Mouse (Mus musculus): ENCODE measurements around the gene Zeb2. TPM values are rescaled to one million over a fixed set of nuclear protein-coding genes. Genes with fewer than 3 reads are reported as not detected.

The Zeb2 gene
- polyA plus RNA-seq, 1 experiment, result 6.5 TPM

GRCm38 (mm10) chr2:45087208-45087607, 30.0 kb downstream of the Zeb2 start:
- DNase-seq, result no peak
- no peak overlapping the region for H3K4me3 ChIP-seq (ENCODE audit: control insufficient read depth, insufficient read depth, low read length)
- H3K4me1 ChIP-seq (replicated peaks; ENCODE audit: control insufficient read depth, insufficient read depth, low read length), result no peaks in the 10 kb centered on the region
- no peak for TF ChIP-seq CTCF (IDR thresholded peaks at IDR 0.05; ENCODE audit: borderline replicate concordance, control insufficient read depth, extremely low read depth, insufficient read depth, low read length, poor library complexity)
- no peak for TF ChIP-seq POLR2A (IDR thresholded peaks at IDR 0.05; ENCODE audit: control insufficient read depth, extremely low read depth, insufficient read depth, low read length, poor library complexity)
- H3K36me3 ChIP-seq (ENCODE audit: control insufficient read depth, insufficient read depth, low read length), result no peaks in the 10 kb centered on the region
- WGBS, result 83% methylated on average over 4 of the region's 4 CpGs
- no peaks in the 10 kb centered on the region for H3K27me3 ChIP-seq (ENCODE audit: control insufficient read depth, insufficient read depth, low read length)
- H3K27ac ChIP-seq (ENCODE audit: control insufficient read depth, insufficient read depth, low read length), result no peak overlapping the region

- DNase-seq, result no peak
- TF ChIP-seq POLR2A (IDR thresholded peaks at IDR 0.05; ENCODE audit: control insufficient read depth, extremely low read depth, insufficient read depth, low read length, poor library complexity), result no peak
- no peak for TF ChIP-seq CTCF (IDR thresholded peaks at IDR 0.05; ENCODE audit: borderline replicate concordance, control insufficient read depth, extremely low read depth, insufficient read depth, low read length, poor library complexity)
- H3K36me3 ChIP-seq (ENCODE audit: control insufficient read depth, insufficient read depth, low read length), result no peaks in the 10 kb centered on the region
- H3K27me3 ChIP-seq (ENCODE audit: control insufficient read depth, insufficient read depth, low read length), result no peaks in the 10 kb centered on the region
- no peaks in the 10 kb centered on the region for H3K4me1 ChIP-seq (replicated peaks; ENCODE audit: control insufficient read depth, insufficient read depth, low read length)
- H3K27ac ChIP-seq (ENCODE audit: control insufficient read depth, insufficient read depth, low read length), result no peak overlapping the region
- H3K4me3 ChIP-seq (ENCODE audit: control insufficient read depth, insufficient read depth, low read length), result no peak overlapping the region
- WGBS, result 98% methylated on average over 5 of the region's 5 CpGs
Observed at GRCm38 (mm10) chr2:45085653-45086052, 31.5 kb downstream of the Zeb2 start.

GRCm38 (mm10) chr2:45083042-45083441, 34.2 kb downstream of the Zeb2 start:
- DNase-seq, result no peak
- no peaks in the 10 kb centered on the region for H3K27me3 ChIP-seq (ENCODE audit: control insufficient read depth, insufficient read depth, low read length)
- H3K27ac ChIP-seq (ENCODE audit: control insufficient read depth, insufficient read depth, low read length), result no peak overlapping the region
- H3K4me1 ChIP-seq (replicated peaks; ENCODE audit: control insufficient read depth, insufficient read depth, low read length), result no peaks in the 10 kb centered on the region
- 92% methylated on average over 10 of the region's 10 CpGs for WGBS
- H3K4me3 ChIP-seq (ENCODE audit: control insufficient read depth, insufficient read depth, low read length), result no peak overlapping the region
- TF ChIP-seq POLR2A (IDR thresholded peaks at IDR 0.05; ENCODE audit: control insufficient read depth, extremely low read depth, insufficient read depth, low read length, poor library complexity) (no peak), CTCF (IDR thresholded peaks at IDR 0.05; ENCODE audit: borderline replicate concordance, control insufficient read depth, extremely low read depth, insufficient read depth, low read length, poor library complexity) (no peak)
- H3K36me3 ChIP-seq (ENCODE audit: control insufficient read depth, insufficient read depth, low read length), result no peaks in the 10 kb centered on the region

GRCm38 (mm10) chr2:45081559-45081958, 35.6 kb downstream of the Zeb2 start:
- Histone ChIP-seq H3K27ac (ENCODE audit: control insufficient read depth, insufficient read depth, low read length) (no peak overlapping the region), H3K4me1 (replicated peaks; ENCODE audit: control insufficient read depth, insufficient read depth, low read length) (no peaks in the 10 kb centered on the region), H3K4me3 (ENCODE audit: control insufficient read depth, insufficient read depth, low read length) (no peak overlapping the region), H3K27me3 (ENCODE audit: control insufficient read depth, insufficient read depth, low read length) (no peaks in the 10 kb centered on the region), H3K36me3 (ENCODE audit: control insufficient read depth, insufficient read depth, low read length) (no peaks in the 10 kb centered on the region)
- DNase-seq, result no peak
- WGBS, result 94% methylated on average over 4 of the region's 4 CpGs
- TF ChIP-seq CTCF (IDR thresholded peaks at IDR 0.05; ENCODE audit: borderline replicate concordance, control insufficient read depth, extremely low read depth, insufficient read depth, low read length, poor library complexity) (no peak), POLR2A (IDR thresholded peaks at IDR 0.05; ENCODE audit: control insufficient read depth, extremely low read depth, insufficient read depth, low read length, poor library complexity) (no peak)

GRCm38 (mm10) chr2:45077938-45078487, 39.2 kb downstream of the Zeb2 start:
- no peak overlapping the region for H3K4me3 ChIP-seq (ENCODE audit: control insufficient read depth, insufficient read depth, low read length)

GRCm38 (mm10) chr2:45077383-45077782, 39.8 kb downstream of the Zeb2 start:
- no peak for DNase-seq
- H3K4me3 ChIP-seq (ENCODE audit: control insufficient read depth, insufficient read depth, low read length), result no peak overlapping the region
- H3K27me3 ChIP-seq (ENCODE audit: control insufficient read depth, insufficient read depth, low read length), result no peaks in the 10 kb centered on the region
- TF ChIP-seq POLR2A (IDR thresholded peaks at IDR 0.05; ENCODE audit: control insufficient read depth, extremely low read depth, insufficient read depth, low read length, poor library complexity) (no peak), CTCF (IDR thresholded peaks at IDR 0.05; ENCODE audit: borderline replicate concordance, control insufficient read depth, extremely low read depth, insufficient read depth, low read length, poor library complexity) (no peak)
- 95% methylated on average over 5 of the region's 5 CpGs for WGBS
- H3K4me1 ChIP-seq (replicated peaks; ENCODE audit: control insufficient read depth, insufficient read depth, low read length), result no peaks in the 10 kb centered on the region
- H3K27ac ChIP-seq (ENCODE audit: control insufficient read depth, insufficient read depth, low read length), result no peak overlapping the region
- H3K36me3 ChIP-seq (ENCODE audit: control insufficient read depth, insufficient read depth, low read length), result no peaks in the 10 kb centered on the region

More at GRCm38 (mm10) chr2:45077938-45078487, 39.2 kb downstream of the Zeb2 start:
- no peaks in the 10 kb centered on the region for H3K27me3 ChIP-seq (ENCODE audit: control insufficient read depth, insufficient read depth, low read length)
- H3K27ac ChIP-seq (ENCODE audit: control insufficient read depth, insufficient read depth, low read length), result no peak overlapping the region
- DNase-seq, result no peak
- H3K36me3 ChIP-seq (ENCODE audit: control insufficient read depth, insufficient read depth, low read length), result no peaks in the 10 kb centered on the region
- no peak for TF ChIP-seq POLR2A (IDR thresholded peaks at IDR 0.05; ENCODE audit: control insufficient read depth, extremely low read depth, insufficient read depth, low read length, poor library complexity)
- no peak for TF ChIP-seq CTCF (IDR thresholded peaks at IDR 0.05; ENCODE audit: borderline replicate concordance, control insufficient read depth, extremely low read depth, insufficient read depth, low read length, poor library complexity)
- H3K4me1 ChIP-seq (replicated peaks; ENCODE audit: control insufficient read depth, insufficient read depth, low read length), result no peaks in the 10 kb centered on the region
- 86% methylated on average over 3 of the region's 3 CpGs for WGBS

- Histone ChIP-seq H3K4me1 (replicated peaks; ENCODE audit: control insufficient read depth, insufficient read depth, low read length) (no peaks in the 10 kb centered on the region), H3K4me3 (ENCODE audit: control insufficient read depth, insufficient read depth, low read length) (no peak overlapping the region), H3K36me3 (ENCODE audit: control insufficient read depth, insufficient read depth, low read length) (no peaks in the 10 kb centered on the region), H3K27me3 (ENCODE audit: control insufficient read depth, insufficient read depth, low read length) (no peaks in the 10 kb centered on the region), H3K27ac (ENCODE audit: control insufficient read depth, insufficient read depth, low read length) (no peak overlapping the region)
- no peak for DNase-seq
- TF ChIP-seq CTCF (IDR thresholded peaks at IDR 0.05; ENCODE audit: borderline replicate concordance, control insufficient read depth, extremely low read depth, insufficient read depth, low read length, poor library complexity) (no peak), POLR2A (IDR thresholded peaks at IDR 0.05; ENCODE audit: control insufficient read depth, extremely low read depth, insufficient read depth, low read length, poor library complexity) (no peak)
- 97% methylated on average over 6 of the region's 6 CpGs for WGBS
Observed at GRCm38 (mm10) chr2:45073025-45073424, 44.2 kb downstream of the Zeb2 start.

Data from thymus, adult 2 months (tissue).